Mouse (Mus musculus): ENCODE measurements at regions not wholly inside any gene's neighbourhood (a gene's known extent, or its start where the extent isn't known, plus 50 kb on each side); places are given as distances from the start of the nearest gene placed in this dataset.

- H3K27me3 ChIP-seq (ENCODE audit: control insufficient read depth, insufficient read depth, low read length): no peaks in the 10 kb centered on the region
- no peaks in the 10 kb centered on the region for H3K36me3 ChIP-seq (ENCODE audit: control insufficient read depth, insufficient read depth, low read length)
- H3K4me1 ChIP-seq (ENCODE audit: control insufficient read depth, insufficient read depth, low read length): no peaks in the 10 kb centered on the region
- no peak overlapping the region for H3K27ac ChIP-seq (ENCODE audit: low read depth, low read length)
- H3K4me2 ChIP-seq: no peak overlapping the region
- H3K9ac ChIP-seq (ENCODE audit: low read length): no peak overlapping the region
- no peaks in the 10 kb centered on the region for H3K9me3 ChIP-seq (ENCODE audit: control insufficient read depth, low read length)
- H3K4me3 ChIP-seq (ENCODE audit: low read depth, low read length): no peak overlapping the region
- DNase-seq (ENCODE audit: low spot score, missing footprints): no peak
- ATAC-seq (ENCODE audit: low FRiP score): no peak
These were observed 303.7 kb downstream of the Gm21833 start for GRCm38 (mm10) chr16:83131876-83132275.

- Histone ChIP-seq H3K27me3 (ENCODE audit: control insufficient read depth, insufficient read depth, low read length) (no peaks in the 10 kb centered on the region), H3K9ac (ENCODE audit: low read length) (no peak overlapping the region), H3K4me2 (no peak overlapping the region), H3K4me3 (ENCODE audit: low read depth, low read length) (no peak overlapping the region), H3K4me1 (ENCODE audit: control insufficient read depth, insufficient read depth, low read length) (no peaks in the 10 kb centered on the region), H3K36me3 (ENCODE audit: control insufficient read depth, insufficient read depth, low read length) (no peaks in the 10 kb centered on the region), H3K9me3 (ENCODE audit: control insufficient read depth, low read length) (no peaks in the 10 kb centered on the region), H3K27ac (ENCODE audit: low read depth, low read length) (no peak overlapping the region)
- ATAC-seq (ENCODE audit: low FRiP score): no peak
- no peak for DNase-seq (ENCODE audit: low spot score, missing footprints)
- WGBS: 91% methylated on average over 1 of the region's 1 CpGs
These were observed 344.8 kb downstream of the Gm21833 start for GRCm38 (mm10) chr16:83173021-83173420.

- Histone ChIP-seq H3K9me3 (ENCODE audit: control insufficient read depth, low read length) (no peaks in the 10 kb centered on the region), H3K36me3 (ENCODE audit: control insufficient read depth, insufficient read depth, low read length) (no peaks in the 10 kb centered on the region), H3K27me3 (ENCODE audit: control insufficient read depth, insufficient read depth, low read length) (no peaks in the 10 kb centered on the region), H3K27ac (ENCODE audit: low read depth, low read length) (no peak overlapping the region), H3K4me3 (ENCODE audit: low read depth, low read length) (no peak overlapping the region), H3K9ac (ENCODE audit: low read length) (no peak overlapping the region), H3K4me1 (ENCODE audit: control insufficient read depth, insufficient read depth, low read length) (no peaks in the 10 kb centered on the region), H3K4me2 (no peak overlapping the region)
- DNase-seq (ENCODE audit: low spot score, missing footprints) (no peak), ATAC-seq (ENCODE audit: low FRiP score) (no peak)
These were observed 365.3 kb downstream of the Gm21833 start for GRCm38 (mm10) chr16:83193441-83193953.

- Histone ChIP-seq H3K4me2 (no peak overlapping the region), H3K4me1 (ENCODE audit: control insufficient read depth, insufficient read depth, low read length) (no peaks in the 10 kb centered on the region), H3K4me3 (ENCODE audit: low read depth, low read length) (no peak overlapping the region), H3K36me3 (ENCODE audit: control insufficient read depth, insufficient read depth, low read length) (no peaks in the 10 kb centered on the region), H3K27ac (ENCODE audit: low read depth, low read length) (no peak overlapping the region), H3K27me3 (ENCODE audit: control insufficient read depth, insufficient read depth, low read length) (no peaks in the 10 kb centered on the region), H3K9me3 (ENCODE audit: control insufficient read depth, low read length) (no peaks in the 10 kb centered on the region), H3K9ac (ENCODE audit: low read length) (no peak overlapping the region)
- no peak for ATAC-seq (ENCODE audit: low FRiP score)
- 86% methylated on average over 3 of the region's 3 CpGs for WGBS
- DNase-seq (ENCODE audit: low spot score, missing footprints): no peak
These were observed 369.6 kb downstream of the Gm21833 start for GRCm38 (mm10) chr16:83197812-83198211.

Measured in midbrain, embryonic 11.5 days (tissue).